Mouse (Mus musculus) embryonic facial prominence, embryonic 13.5 days (tissue): ENCODE measurements around the gene Oxsr1. TPM values are rescaled to one million over a fixed set of nuclear protein-coding genes. Genes with fewer than 3 reads are reported as not detected.
A peak's percentile ranks its signal among the peaks of the same experiment; 100 is the strongest.
"Not testable (repeated sequence)": the region's sequence is repeated elsewhere in the genome, so short reads cannot be mapped to it uniquely, and the experiment has no call there.

Experiments
- ATAC-seq: fragments of 200-750 bp; cut with Nextera tagmentation; 2 replicates; pipeline ENCODE4 v1.8.0; 2017; ENCODE audit warnings: low read depth; ENCODE audit not compliant: insufficient number of reproducible peaks, insufficient read depth, low FRiP score, low TSS enrichment
- H3K27ac ChIP-seq: fragments of 300-500 bp; sonication (generic); 2 replicates; pipeline ENCODE4 v1.5.1; 2015; ENCODE audit warnings: moderate library complexity, mild to moderate bottlenecking, inconsistent platforms
- H3K27me3 ChIP-seq: fragments of 300-500 bp; sonication (generic); 2 replicates; pipeline ENCODE4 v1.6.1; 2015; ENCODE audit warnings: mild to moderate bottlenecking, inconsistent platforms
- H3K36me3 ChIP-seq: fragments of 300-500 bp; sonication (generic); 2 replicates; pipeline ENCODE4 v1.6.1; 2015; ENCODE audit warnings: mild to moderate bottlenecking, inconsistent platforms
- H3K4me1 ChIP-seq: fragments of 300-500 bp; sonication (generic); 2 replicates; pipeline ENCODE4 v1.6.1; 2015; ENCODE audit warnings: inconsistent platforms
- H3K4me2 ChIP-seq: fragments of 300-500 bp; sonication (generic); 2 replicates; pipeline ENCODE4 v1.6.1; 2015; ENCODE audit warnings: moderate library complexity, mild to moderate bottlenecking, inconsistent platforms
- H3K4me3 ChIP-seq: fragments of 300-500 bp; sonication (generic); 2 replicates; pipeline ENCODE4 v1.5.1; 2015; ENCODE audit warnings: mild to moderate bottlenecking, inconsistent platforms
- H3K9ac ChIP-seq: fragments of 300-500 bp; sonication (generic); 2 replicates; pipeline ENCODE4 v1.6.1; 2015; ENCODE audit warnings: mild to moderate bottlenecking, inconsistent platforms
- H3K9me3 ChIP-seq: fragments of 300-500 bp; sonication (generic); 2 replicates; pipeline ENCODE4 v1.6.1; 2016; ENCODE audit warnings: inconsistent platforms
- WGBS: fragments of 180-500 bp; shearing (Covaris S2); methylation state at CpG from one replicate; pipeline ENCODE4 v1.1.7; 2015; ENCODE audit warnings: mixed read lengths; 5-methylcytosine and 5-hydroxymethylcytosine counted together
- polyA plus RNA-seq: library from polyadenylated mRNA; unstranded; fragments of >200 nt; fragmentation: Nextera tagmentation; extraction: Ambion mirVana; gene quantifications from 2 replicates; pipeline ENCODE4 v1.2.1, GENCODE M21; 2015

Oxsr1 gene
- polyA plus RNA-seq = 11.2 and 11.7 TPM in 2 replicates

GRCm38 (mm10) chr9:119322289-119323259 lies at the start of gene Oxsr1:
Gene Oxsr1, minus strand, starts transcription at chr9:119322427.
- peak within 1 kb of the TSS; percentile 85 for H3K9ac ChIP-seq
- peaks cover 19% of the 10 kb centered on the region for H3K4me1 ChIP-seq
- peak; percentile 95 for ATAC-seq
- H3K27me3 ChIP-seq = no peaks in the 10 kb centered on the region
- H3K27ac ChIP-seq = peak within 1 kb of the TSS; percentile 89
- WGBS = under 1% methylated on average over 76 of the region's 76 CpGs
- H3K9me3 ChIP-seq = no peaks in the 10 kb centered on the region
- peak within 1 kb of the TSS; percentile 90 for H3K4me3 ChIP-seq
- H3K36me3 ChIP-seq = no peaks in the 10 kb centered on the region
- peak within 1 kb of the TSS; percentile 97 for H3K4me2 ChIP-seq

- peaks cover 17% of the 10 kb centered on the region for H3K36me3 ChIP-seq
- H3K4me1 ChIP-seq = no peaks in the 10 kb centered on the region
- H3K4me3 ChIP-seq = no peak overlapping the region
- H3K27me3 ChIP-seq = no peaks in the 10 kb centered on the region
- H3K9ac ChIP-seq = no peak overlapping the region
- WGBS = 45% methylated on average over 4 of the region's 4 CpGs
- no peak for ATAC-seq
- no peaks in the 10 kb centered on the region for H3K9me3 ChIP-seq
- no peak overlapping the region for H3K4me2 ChIP-seq
- no peak overlapping the region for H3K27ac ChIP-seq
These were observed 49.0 kb upstream of the Oxsr1 start for GRCm38 (mm10) chr9:119371251-119371650.

- not testable (repeated sequence) for H3K4me1 ChIP-seq, ATAC-seq, H3K27ac ChIP-seq, H3K4me2 ChIP-seq, H3K27me3 ChIP-seq, H3K9ac ChIP-seq, H3K9me3 ChIP-seq, H3K4me3 ChIP-seq
- WGBS = 59% methylated on average over 4 of the region's 4 CpGs
- H3K36me3 ChIP-seq = peaks cover 17% of the 10 kb centered on the region
These were observed 48.5 kb upstream of the Oxsr1 start for GRCm38 (mm10) chr9:119370770-119371169.

GRCm38 (mm10) chr9:119368367-119368766 lies 46.1 kb upstream of the Oxsr1 start:
- Histone ChIP-seq H3K27me3 (no peaks in the 10 kb centered on the region), H3K9me3 (no peaks in the 10 kb centered on the region), H3K4me1 (peaks cover under 1% of the 10 kb centered on the region; the same call in 1 of the 2 replicates), H3K27ac (no peak overlapping the region), H3K36me3 (peaks cover 17% of the 10 kb centered on the region), H3K9ac (no peak overlapping the region), H3K4me3 (no peak overlapping the region), H3K4me2 (no peak overlapping the region)
- ATAC-seq = no peak
- WGBS = 85% methylated on average over 3 of the region's 3 CpGs

- Histone ChIP-seq H3K4me2 (no peak within 1 kb of the TSS), H3K9ac (no peak within 1 kb of the TSS), H3K4me3 (no peak within 1 kb of the TSS), H3K4me1 (peaks cover 7% of the 10 kb centered on the region), H3K27ac (no peak within 1 kb of the TSS), H3K9me3 (no peaks in the 10 kb centered on the region), H3K27me3 (no peaks in the 10 kb centered on the region), H3K36me3 (peaks cover 17% of the 10 kb centered on the region)
- WGBS = 68% methylated on average over 7 of the region's 7 CpGs
- no peak for ATAC-seq
These were observed 43.1 kb upstream of the Oxsr1 start, which contains the start of gene Slc22a14 for GRCm38 (mm10) chr9:119365284-119365683. Gene Slc22a14, minus strand, starts transcription at chr9:119365553.

- H3K27me3 ChIP-seq = peaks cover under 1% of the 10 kb centered on the region; the same call in 1 of the 2 replicates
- no peak overlapping the region; the same call in 1 of the 2 replicates for H3K27ac ChIP-seq
- WGBS = 65% methylated on average over 12 of the region's 12 CpGs
- no peak overlapping the region for H3K4me2 ChIP-seq
- H3K4me1 ChIP-seq = peaks cover 8% of the 10 kb centered on the region
- no peak for ATAC-seq
- H3K4me3 ChIP-seq = no peak overlapping the region
- no peaks in the 10 kb centered on the region for H3K9me3 ChIP-seq
- no peak overlapping the region for H3K9ac ChIP-seq
- H3K36me3 ChIP-seq = peaks cover 7% of the 10 kb centered on the region; the same call in 1 of the 2 replicates
These were observed 41.0 kb upstream of the Oxsr1 start for GRCm38 (mm10) chr9:119363229-119363628.

- peaks cover 14% of the 10 kb centered on the region for H3K4me1 ChIP-seq
- no peak overlapping the region for H3K27ac ChIP-seq
- H3K9me3 ChIP-seq = no peaks in the 10 kb centered on the region
- ATAC-seq = no peak
- no peak overlapping the region for H3K4me3 ChIP-seq
- no peak overlapping the region for H3K4me2 ChIP-seq
- no peaks in the 10 kb centered on the region for H3K36me3 ChIP-seq
- peaks cover 3% of the 10 kb centered on the region; the same call in 1 of the 2 replicates for H3K27me3 ChIP-seq
- whole genome bisulfite sequencing = 94% methylated on average over 5 of the region's 5 CpGs
- H3K9ac ChIP-seq = no peak overlapping the region
These were observed 39.2 kb upstream of the Oxsr1 start for GRCm38 (mm10) chr9:119361416-119361815.

- Histone ChIP-seq H3K9ac (peak overlapping the region; percentile 77; the same call in 1 of the 2 replicates), H3K27me3 (peaks cover 3% of the 10 kb centered on the region; the same call in 1 of the 2 replicates), H3K4me2 (peak overlapping the region; percentile 78), H3K27ac (no peak overlapping the region), H3K4me1 (peaks cover 10% of the 10 kb centered on the region), H3K4me3 (peak overlapping the region; percentile 58), H3K9me3 (no peaks in the 10 kb centered on the region), H3K36me3 (no peaks in the 10 kb centered on the region)
- ATAC-seq = no peak
- 47% methylated on average over 9 of the region's 9 CpGs for WGBS
These were observed 35.8 kb upstream of the Oxsr1 start for GRCm38 (mm10) chr9:119358058-119358429.

GRCm38 (mm10) chr9:119357331-119358057 lies 35.3 kb upstream of the Oxsr1 start, which contains the start of gene Xylb:
Gene Xylb, plus strand, starts transcription at chr9:119357381.
- Histone ChIP-seq H3K36me3 (no peaks in the 10 kb centered on the region), H3K9me3 (no peaks in the 10 kb centered on the region), H3K9ac (peak within 1 kb of the TSS; percentile 77), H3K4me2 (peak within 1 kb of the TSS; percentile 78), H3K4me1 (peaks cover 6% of the 10 kb centered on the region), H3K27ac (no peak within 1 kb of the TSS), H3K4me3 (peak within 1 kb of the TSS; percentile 58), H3K27me3 (peaks cover 3% of the 10 kb centered on the region; the same call in 1 of the 2 replicates)
- WGBS = 3% methylated on average over 65 of the region's 65 CpGs
- peak; percentile 71 for ATAC-seq

GRCm38 (mm10) chr9:119355943-119356342 lies 33.7 kb upstream of the Oxsr1 start:
- Histone ChIP-seq H3K4me1 (peaks cover 6% of the 10 kb centered on the region), H3K9ac (no peak overlapping the region), H3K27me3 (peaks cover 3% of the 10 kb centered on the region; the same call in 1 of the 2 replicates), H3K36me3 (peaks cover 9% of the 10 kb centered on the region), H3K4me2 (no peak overlapping the region), H3K27ac (no peak overlapping the region), H3K4me3 (no peak overlapping the region), H3K9me3 (no peaks in the 10 kb centered on the region)
- 70% methylated on average over 6 of the region's 6 CpGs for WGBS
- ATAC-seq = no peak

GRCm38 (mm10) chr9:119353926-119354325 lies 31.7 kb upstream of the Oxsr1 start:
- H3K4me1 ChIP-seq = peaks cover 6% of the 10 kb centered on the region
- no peak overlapping the region for H3K4me3 ChIP-seq
- 81% methylated on average over 6 of the region's 6 CpGs for WGBS
- no peaks in the 10 kb centered on the region for H3K9me3 ChIP-seq
- ATAC-seq = no peak
- peaks cover 19% of the 10 kb centered on the region for H3K36me3 ChIP-seq
- H3K27me3 ChIP-seq = peaks cover 3% of the 10 kb centered on the region; the same call in 1 of the 2 replicates
- no peak overlapping the region for H3K27ac ChIP-seq
- H3K9ac ChIP-seq = no peak overlapping the region
- no peak overlapping the region for H3K4me2 ChIP-seq
